Mouse (Mus musculus): ENCODE data around the gene Cep290.

Cep290 gene

GRCm38 (mm10) chr10:100584178-100584577 lies 96.8 kb downstream of the Cep290 start:
- in situ Hi-C loops (cut with MboI; ENCODE audit: low pct_unique_long_range_greater_than_20kb in 1 of 2, low sequenced_read_pairs in 2 of 2, unreplicated experiment in 1 of 2) = no loop called here

GRCm38 (mm10) chr10:100588524-100588923 lies 101.2 kb downstream of the Cep290 start:
- in situ Hi-C loops (cut with MboI; ENCODE audit: low pct_unique_long_range_greater_than_20kb in 1 of 2, low sequenced_read_pairs in 2 of 2, unreplicated experiment in 1 of 2) = no loop called here

- in situ Hi-C loops (cut with MboI; ENCODE audit: low pct_unique_long_range_greater_than_20kb in 1 of 2, low sequenced_read_pairs in 2 of 2, unreplicated experiment in 1 of 2) = no loop called here
Measured at GRCm38 (mm10) chr10:100588932-100589388, 101.6 kb downstream of the Cep290 start.

DNA sequence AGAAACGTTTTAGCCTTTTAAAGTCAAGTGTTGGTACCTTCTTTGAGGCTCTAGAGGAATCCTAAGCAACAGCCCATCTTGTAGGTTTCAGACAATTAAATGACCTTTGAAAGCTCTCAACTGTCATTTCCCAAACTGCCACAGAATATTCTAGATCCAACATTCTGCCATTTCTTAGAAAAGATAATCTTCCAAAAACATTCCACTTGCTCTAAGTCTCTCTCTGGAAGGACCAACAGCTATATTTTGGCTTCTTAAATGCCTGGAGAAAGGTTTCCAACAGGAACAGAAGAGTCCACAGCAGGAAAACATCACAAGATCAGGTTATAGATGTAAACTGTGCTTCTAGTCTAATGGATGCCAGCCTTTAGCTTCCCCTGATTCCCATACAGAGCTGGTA lies 103.0 kb downstream of the Cep290 start, which contains the start of the genes 4930430F08Rik and 1700017N19Rik:
Gene 4930430F08Rik (minus strand): TSS at position 101 of the 400 bp plus-strand sequence.
Gene 1700017N19Rik (plus strand): TSS at position 162 of the 400 bp plus-strand sequence.
- in situ Hi-C loops (cut with MboI; ENCODE audit: low pct_unique_long_range_greater_than_20kb in 1 of 2, low sequenced_read_pairs in 2 of 2, unreplicated experiment in 1 of 2) = no loop called here

DNA sequence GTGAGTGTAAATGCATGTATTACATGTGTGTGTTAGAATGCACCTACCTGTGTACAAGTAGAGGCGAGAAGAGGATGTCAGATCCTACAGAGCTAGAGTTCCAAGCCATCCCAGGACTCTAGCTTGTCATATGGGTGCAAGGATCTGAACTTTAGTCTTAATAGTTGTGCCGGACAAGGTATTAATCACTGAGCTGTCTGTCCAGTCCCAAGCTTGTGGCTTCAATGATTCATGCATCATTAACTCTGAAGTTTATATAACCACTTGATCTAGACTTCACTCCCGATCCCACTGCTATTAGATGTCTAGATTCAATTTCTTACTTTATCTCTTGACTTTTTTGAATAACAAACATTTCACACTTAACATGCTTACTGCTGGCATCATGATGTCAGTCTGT lies 111.0 kb downstream of the Cep290 start:
- in situ Hi-C loops (cut with MboI; ENCODE audit: low pct_unique_long_range_greater_than_20kb in 1 of 2, low sequenced_read_pairs in 2 of 2, unreplicated experiment in 1 of 2) = no loop called here

DNA sequence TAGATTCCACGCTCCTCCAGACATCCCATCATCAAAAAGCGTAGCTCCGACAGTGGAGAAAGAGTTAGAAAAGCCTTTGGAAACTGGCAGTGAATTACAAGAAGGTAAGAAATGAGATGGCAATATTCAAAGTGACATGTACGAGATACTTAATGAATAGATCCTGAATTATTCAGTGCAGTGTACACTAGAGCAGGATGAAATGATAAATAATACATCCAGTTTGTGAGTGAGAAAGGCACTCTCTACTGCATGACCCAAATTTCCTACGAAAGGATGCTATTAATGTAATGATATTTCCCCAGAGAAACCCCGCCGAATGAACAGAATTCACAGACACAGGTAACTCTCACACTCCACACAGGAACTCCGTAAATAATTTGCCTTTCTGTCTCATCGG lies 116.2 kb downstream of the Cep290 start:
- in situ Hi-C loops (cut with MboI; ENCODE audit: low pct_unique_long_range_greater_than_20kb in 1 of 2, low sequenced_read_pairs in 2 of 2, unreplicated experiment in 1 of 2) = no loop called here

- in situ Hi-C loops (cut with MboI; ENCODE audit: low pct_unique_long_range_greater_than_20kb in 1 of 2, low sequenced_read_pairs in 2 of 2, unreplicated experiment in 1 of 2) = no loop called here
Measured at GRCm38 (mm10) chr10:100604254-100604653, 116.9 kb downstream of the Cep290 start.

- in situ Hi-C loops (cut with MboI; ENCODE audit: low pct_unique_long_range_greater_than_20kb in 1 of 2, low sequenced_read_pairs in 2 of 2, unreplicated experiment in 1 of 2) = no loop called here
Measured at GRCm38 (mm10) chr10:100617233-100617903, 130.0 kb downstream of the Cep290 start.

- in situ Hi-C loops (cut with MboI; ENCODE audit: low pct_unique_long_range_greater_than_20kb in 1 of 2, low sequenced_read_pairs in 2 of 2, unreplicated experiment in 1 of 2) = no loop called here
Measured at GRCm38 (mm10) chr10:100619474-100619873, 132.1 kb downstream of the Cep290 start.

GRCm38 (mm10) chr10:100620040-100620439 lies 132.7 kb downstream of the Cep290 start:
- in situ Hi-C loops (cut with MboI; ENCODE audit: low pct_unique_long_range_greater_than_20kb in 1 of 2, low sequenced_read_pairs in 2 of 2, unreplicated experiment in 1 of 2) = no loop called here

DNA sequence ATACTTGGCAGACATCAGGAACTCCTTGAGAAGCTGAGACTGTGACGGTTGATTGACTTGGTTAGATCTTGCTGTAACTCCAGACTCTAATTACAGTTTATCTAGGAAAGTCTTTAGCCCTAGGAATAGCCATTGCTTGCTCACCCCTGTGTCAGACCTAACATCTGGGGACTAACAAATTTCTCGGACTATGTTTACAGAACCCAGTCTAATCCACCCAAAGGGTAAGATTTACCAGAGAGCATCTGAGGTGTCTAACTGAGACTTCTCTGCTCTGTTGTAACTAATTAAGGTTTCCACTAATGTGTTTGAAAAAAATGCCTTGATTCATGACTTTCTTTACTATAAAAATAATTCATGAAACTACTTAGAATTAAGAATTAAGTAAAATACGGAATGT lies 135.1 kb downstream of the Cep290 start:
- in situ Hi-C loops (cut with MboI; ENCODE audit: low pct_unique_long_range_greater_than_20kb in 1 of 2, low sequenced_read_pairs in 2 of 2, unreplicated experiment in 1 of 2) = no loop called here

All from mouse embryonic stem cell (cell line).